Mouse (Mus musculus) testis, adult 2 months (tissue): ENCODE results near the gene Epn2. TPM values are rescaled to one million over a fixed set of nuclear protein-coding genes. Genes with fewer than 3 reads are reported as not detected.

Experiments used
- H3K27ac ChIP-seq: fragments of 200-500 bp; 2 replicates; pipeline ENCODE4 v1.5.1; 2012; ENCODE audit warnings: low read depth, low read length; ENCODE audit not compliant: control insufficient read depth, insufficient read depth
- H3K27me3 ChIP-seq: fragments of 200-500 bp; 2 replicates; pipeline ENCODE4 v1.6.1; 2012; ENCODE audit warnings: mild to moderate bottlenecking, low read length, moderate library complexity; ENCODE audit not compliant: control insufficient read depth, insufficient read depth
- H3K36me3 ChIP-seq: fragments of 200-500 bp; 2 replicates; pipeline ENCODE4 v1.6.1; 2012; ENCODE audit warnings: mild to moderate bottlenecking, low read length; ENCODE audit not compliant: control insufficient read depth, insufficient read depth
- H3K4me1 ChIP-seq: fragments of 200-500 bp; 2 replicates; pipeline ENCODE4 v1.6.1; 2012; ENCODE audit warnings: low read length; ENCODE audit not compliant: control insufficient read depth, insufficient read depth
- H3K4me3 ChIP-seq: fragments of 200-500 bp; 2 replicates; pipeline ENCODE4 v1.5.1; 2012; ENCODE audit warnings: low read depth, mild to moderate bottlenecking, low read length, moderate library complexity, mixed read lengths; ENCODE audit not compliant: control insufficient read depth
- CTCF ChIP-seq: fragments of 200-500 bp; IDR thresholded peaks from 2 replicates; pipeline ENCODE4 v1.5.1; 2012; ENCODE audit warnings: low read depth, mild to moderate bottlenecking, inconsistent platforms, low read length, moderate library complexity; ENCODE audit not compliant: control insufficient read depth, insufficient read depth, insufficient replicate concordance
- POLR2A ChIP-seq: fragments of 200-500 bp; IDR thresholded peaks from 2 replicates; pipeline ENCODE4 v1.6.1; 2012; ENCODE audit warnings: low read depth, mild to moderate bottlenecking, inconsistent platforms, low read length, moderate library complexity; ENCODE audit not compliant: control insufficient read depth
- polyA plus RNA-seq: library from polyadenylated mRNA; depleted of rRNA; stranded (reverse); fragments of >200 nt; gene quantifications from 2 replicates; pipeline ENCODE4 v1.2.3, GENCODE M21; 2012

Gene Epn2
- polyA plus RNA-seq, 1 experiment: 18.3 TPM

DNA sequence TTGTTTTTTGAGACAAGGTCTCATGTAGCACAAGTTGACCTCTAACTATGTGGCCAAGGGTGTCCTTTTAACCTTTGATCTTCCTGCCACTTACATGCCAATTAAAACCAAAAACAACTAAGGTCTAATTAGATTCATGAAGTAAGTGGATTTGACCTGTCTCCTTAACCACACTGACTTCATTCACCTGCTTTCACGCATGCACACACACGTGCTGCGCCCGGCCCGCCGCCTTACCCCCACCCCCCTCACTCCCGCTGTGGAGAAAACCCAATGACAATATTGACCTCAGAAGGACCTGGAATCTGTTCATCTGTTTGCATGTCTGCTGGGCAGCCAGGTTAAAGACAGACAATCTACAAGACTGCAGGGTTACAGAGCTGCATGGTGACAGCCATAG, 38.8 kb downstream of the Epn2 start:
- Histone ChIP-seq H3K27me3 (no peaks in the 10 kb centered on the region), H3K4me1 (no peaks in the 10 kb centered on the region), H3K27ac (no peak overlapping the region), H3K36me3 (no peaks in the 10 kb centered on the region; the same call in 1 of the 2 replicates), H3K4me3 (no peak overlapping the region)
- TF ChIP-seq POLR2A (no peak), CTCF (no peak)

DNA sequence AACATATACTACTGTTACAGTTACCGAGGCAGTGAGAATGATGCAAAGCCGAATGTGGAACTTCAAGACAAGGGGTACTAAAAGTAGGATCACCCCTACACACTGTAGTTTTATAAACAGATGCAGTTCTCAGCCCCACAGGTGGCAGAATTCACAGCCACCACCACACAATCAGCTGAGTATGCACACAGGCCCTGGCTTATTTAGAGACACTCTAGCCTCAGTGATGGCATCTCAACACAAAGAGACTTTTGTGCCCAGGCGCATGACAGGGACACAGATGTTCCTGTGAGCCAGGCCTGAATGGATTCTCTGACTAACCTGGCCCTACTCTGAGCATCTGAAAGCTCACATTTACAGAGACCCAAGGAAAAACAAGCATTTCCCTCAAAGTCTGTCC, 42.1 kb downstream of the Epn2 start:
- Histone ChIP-seq H3K27me3 (no peaks in the 10 kb centered on the region), H3K36me3 (no peaks in the 10 kb centered on the region; the same call in 1 of the 2 replicates), H3K4me3 (no peak overlapping the region), H3K4me1 (no peaks in the 10 kb centered on the region), H3K27ac (no peak overlapping the region)
- TF ChIP-seq POLR2A (no peak), CTCF (no peak)

DNA sequence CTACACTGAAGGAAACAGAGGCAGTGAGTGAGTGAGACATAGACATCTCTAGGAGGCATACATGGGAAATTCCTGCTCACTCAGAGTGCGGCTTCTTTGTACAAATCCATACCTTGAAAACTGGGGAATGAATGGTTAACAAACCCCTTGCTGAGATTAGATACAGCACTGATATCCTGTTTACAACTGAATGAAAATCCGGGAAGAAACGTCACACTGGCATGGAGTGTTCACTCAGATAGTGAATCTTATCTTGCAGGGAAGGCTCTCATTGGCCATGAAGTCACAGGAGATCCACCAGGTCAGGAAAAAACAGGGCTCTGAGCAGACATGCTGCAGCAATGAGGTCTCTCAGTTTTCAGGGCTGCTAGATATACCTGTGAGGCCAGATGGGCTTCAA, 42.5 kb downstream of the Epn2 start:
- H3K36me3 ChIP-seq: no peaks in the 10 kb centered on the region; the same call in 1 of the 2 replicates
- no peaks in the 10 kb centered on the region for H3K27me3 ChIP-seq
- TF ChIP-seq CTCF: no peak
- no peak for TF ChIP-seq POLR2A
- no peaks in the 10 kb centered on the region for H3K4me1 ChIP-seq
- H3K27ac ChIP-seq: no peak overlapping the region
- no peak overlapping the region for H3K4me3 ChIP-seq

DNA sequence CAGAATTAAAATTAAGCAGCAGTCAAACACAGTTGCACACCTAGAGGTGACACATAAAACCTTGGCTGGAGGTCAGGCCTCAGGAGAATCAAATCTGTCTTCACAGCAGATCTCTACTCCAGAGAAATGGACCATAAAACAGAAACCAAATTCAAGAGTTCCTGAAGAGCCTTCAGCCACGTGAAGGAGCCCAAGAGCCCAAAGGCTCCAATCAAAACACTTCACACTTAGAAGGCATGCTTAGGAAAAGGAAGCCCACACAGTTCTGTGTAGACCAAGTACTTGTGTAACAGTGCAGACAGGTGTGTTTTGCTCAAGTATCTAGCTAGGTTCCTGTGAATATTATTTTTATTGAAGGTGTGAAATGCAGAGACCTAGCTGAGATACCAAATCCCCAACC, 44.0 kb downstream of the Epn2 start:
- H3K4me1 ChIP-seq: no peaks in the 10 kb centered on the region
- H3K27me3 ChIP-seq: no peaks in the 10 kb centered on the region
- no peak overlapping the region for H3K4me3 ChIP-seq
- no peak for TF ChIP-seq CTCF
- no peak for TF ChIP-seq POLR2A
- no peak overlapping the region for H3K27ac ChIP-seq
- no peaks in the 10 kb centered on the region; the same call in 1 of the 2 replicates for H3K36me3 ChIP-seq

DNA sequence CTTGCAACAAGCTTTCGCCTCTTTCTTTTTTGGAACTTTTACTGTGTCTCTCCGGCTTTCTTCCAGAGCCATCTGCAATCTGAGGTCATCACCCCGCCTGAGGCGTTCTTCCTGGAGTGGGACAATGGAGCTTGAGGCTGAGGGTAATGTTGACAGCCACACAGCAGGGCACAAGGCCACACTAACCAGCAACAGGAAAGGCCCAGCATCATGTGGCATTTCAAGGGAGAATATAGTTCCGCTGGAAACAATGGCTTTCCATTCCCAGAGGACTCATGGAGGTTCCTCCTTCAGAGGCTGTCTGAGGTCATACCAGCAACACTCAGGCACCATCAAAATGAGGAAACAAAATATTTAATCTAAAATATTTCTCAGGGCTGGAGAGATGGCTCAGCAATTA, 45.9 kb downstream of the Epn2 start:
- H3K4me3 ChIP-seq: no peak overlapping the region
- no peak overlapping the region for H3K27ac ChIP-seq
- H3K36me3 ChIP-seq: no peaks in the 10 kb centered on the region; the same call in 1 of the 2 replicates

DNA sequence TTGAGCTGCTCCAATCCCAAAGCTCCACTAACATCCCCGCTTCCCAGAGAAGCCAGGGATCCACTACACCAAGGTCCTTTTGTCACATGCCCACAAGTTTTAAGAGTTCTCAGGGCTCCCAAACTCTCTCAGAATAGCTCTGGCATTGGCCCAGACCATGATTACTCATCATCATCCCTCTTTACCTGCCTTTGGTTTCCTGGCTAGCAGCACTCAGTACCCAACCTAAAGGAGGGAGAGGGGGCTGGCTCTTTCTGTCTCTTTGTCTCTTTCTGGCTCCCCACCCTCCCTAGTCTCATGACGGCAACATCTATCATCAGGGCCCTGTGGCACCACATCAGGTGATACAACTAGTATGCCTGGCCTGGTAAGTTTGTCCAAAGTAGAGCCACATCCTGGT, 46.7 kb downstream of the Epn2 start:
- no peak overlapping the region for H3K27ac ChIP-seq
- H3K27me3 ChIP-seq: no peaks in the 10 kb centered on the region
- no peak overlapping the region for H3K4me3 ChIP-seq
- TF ChIP-seq CTCF: no peak
- TF ChIP-seq POLR2A: no peak
- H3K4me1 ChIP-seq: no peaks in the 10 kb centered on the region
- no peaks in the 10 kb centered on the region; the same call in 1 of the 2 replicates for H3K36me3 ChIP-seq

More for the DNA sequence above, 45.9 kb downstream of the Epn2 start:
- no peaks in the 10 kb centered on the region for H3K4me1 ChIP-seq
- TF ChIP-seq POLR2A: no peak
- TF ChIP-seq CTCF: no peak
- H3K27me3 ChIP-seq: no peaks in the 10 kb centered on the region

DNA sequence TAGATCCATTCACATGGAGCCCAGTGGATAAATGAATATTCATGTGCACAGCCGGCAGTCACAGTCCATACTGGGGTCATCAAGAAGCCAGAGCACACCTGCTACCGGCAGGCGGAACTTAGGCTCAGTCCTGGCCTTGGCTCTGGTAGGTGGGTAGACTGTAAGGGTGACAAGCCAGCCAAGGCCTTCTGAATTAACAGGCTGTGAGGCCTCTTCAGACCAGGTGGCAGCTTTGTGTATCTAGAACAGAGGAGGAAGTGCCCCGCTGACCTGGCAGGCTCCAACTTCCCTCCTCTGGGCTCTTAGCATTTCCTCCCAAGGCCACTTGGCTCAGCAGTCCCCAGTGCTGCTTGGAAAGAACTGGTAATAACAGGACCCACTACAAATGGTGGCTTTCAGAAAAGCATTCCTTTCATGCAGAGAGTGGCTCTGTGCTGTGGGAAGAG, 50.2 kb downstream of the Epn2 start:
- no peaks in the 10 kb centered on the region for H3K27me3 ChIP-seq
- H3K4me3 ChIP-seq: no peak overlapping the region
- no peak for TF ChIP-seq CTCF
- no peak for TF ChIP-seq POLR2A
- no peak overlapping the region for H3K27ac ChIP-seq
- H3K36me3 ChIP-seq: peaks cover 1% of the 10 kb centered on the region; the same call in 1 of the 2 replicates
- no peaks in the 10 kb centered on the region for H3K4me1 ChIP-seq

DNA sequence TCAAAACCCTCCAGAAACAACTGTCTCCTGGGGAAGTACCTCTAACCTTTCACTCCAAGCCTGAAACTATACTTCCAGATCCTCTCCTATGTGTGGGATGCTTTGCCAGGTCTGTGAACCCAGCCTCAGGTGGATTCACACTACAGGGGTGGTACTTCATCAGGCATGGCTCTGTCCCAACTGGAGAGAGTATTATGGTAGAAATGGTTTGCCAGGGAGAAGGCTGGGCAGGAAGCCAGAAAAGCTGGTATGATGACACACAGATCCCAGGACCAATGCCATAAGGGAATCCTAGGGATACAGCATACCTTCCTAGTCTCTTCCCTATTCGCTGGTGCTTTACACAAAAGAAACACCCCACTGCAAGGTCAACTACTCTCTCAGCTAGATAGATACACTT, 52.6 kb downstream of the Epn2 start:
- no peak overlapping the region for H3K27ac ChIP-seq
- H3K36me3 ChIP-seq: peaks cover 3% of the 10 kb centered on the region; the same call in 1 of the 2 replicates
- no peaks in the 10 kb centered on the region for H3K4me1 ChIP-seq
- no peak for TF ChIP-seq POLR2A
- TF ChIP-seq CTCF: no peak
- no peak overlapping the region for H3K4me3 ChIP-seq
- H3K27me3 ChIP-seq: no peaks in the 10 kb centered on the region
